Mouse (Mus musculus) adrenal gland, postnatal 4 days (tissue): Measurements from ENCODE around the gene Nt5c2. TPM values are rescaled to one million over a fixed set of nuclear protein-coding genes. Genes with fewer than 3 reads are reported as not detected.
A peak's percentile ranks its signal among the peaks of the same experiment; 100 is the strongest.

Source experiments
- DNase-seq, 2 experiments: peaks; one replicate each; pipeline ENCODE4 v3.0.0; 2021 to 2022; ENCODE audit warnings: low spot score in 2 of 2, mixed read lengths in 2 of 2
- total RNA-seq, 2 experiments: library from RNA; stranded (reverse); gene quantifications; 2 replicates each; pipeline ENCODE4 v1.2.3; 2021

Gene Nt5c2
- total RNA-seq, 2 experiments from 2014 or later = 106 to 107 TPM

DNA sequence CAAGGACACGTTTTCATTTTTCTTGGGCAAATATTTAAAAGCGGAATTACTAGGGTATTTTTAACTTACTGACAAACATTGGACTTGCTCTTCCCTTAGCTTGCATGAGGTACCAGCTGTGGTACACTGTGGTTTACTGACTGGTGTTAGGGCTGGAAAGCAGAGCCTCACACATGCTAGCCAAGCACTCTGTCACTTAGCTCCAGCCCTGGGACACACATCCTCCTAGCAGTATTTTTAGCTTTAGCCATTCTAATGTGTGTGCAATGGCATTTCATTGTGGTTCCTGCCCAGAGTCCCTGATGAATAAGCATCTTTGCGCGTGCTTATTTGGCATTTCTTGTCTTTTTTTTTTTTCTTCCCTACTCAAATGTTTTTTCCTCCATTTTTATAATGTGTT is 80.9 kb downstream of the Nt5c2 start:
- DNase-seq = no peak

GRCm38 (mm10) chr19:46932608-46933007 is 82.3 kb downstream of the Nt5c2 start:
- DNase-seq = no peak

DNA sequence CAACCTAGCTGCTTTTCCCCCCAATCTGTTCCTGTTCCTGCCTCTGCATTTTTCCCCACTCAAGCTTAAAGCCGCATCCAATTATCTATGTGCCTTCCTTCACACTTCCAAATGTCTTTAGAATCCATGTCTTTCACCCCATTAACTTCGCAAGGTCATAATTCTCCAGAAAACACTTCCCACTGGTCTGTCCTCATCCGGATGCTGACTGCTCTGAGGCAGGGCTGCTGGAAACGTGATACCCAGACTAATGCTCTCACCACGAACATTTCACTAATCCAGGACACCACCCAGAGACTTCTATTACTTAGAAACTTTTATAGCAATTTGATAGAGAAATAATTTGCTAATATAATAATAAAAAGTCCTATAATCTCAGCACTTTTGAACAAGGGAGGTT is 84.9 kb downstream of the Nt5c2 start:
- no peak for DNase-seq

DNA sequence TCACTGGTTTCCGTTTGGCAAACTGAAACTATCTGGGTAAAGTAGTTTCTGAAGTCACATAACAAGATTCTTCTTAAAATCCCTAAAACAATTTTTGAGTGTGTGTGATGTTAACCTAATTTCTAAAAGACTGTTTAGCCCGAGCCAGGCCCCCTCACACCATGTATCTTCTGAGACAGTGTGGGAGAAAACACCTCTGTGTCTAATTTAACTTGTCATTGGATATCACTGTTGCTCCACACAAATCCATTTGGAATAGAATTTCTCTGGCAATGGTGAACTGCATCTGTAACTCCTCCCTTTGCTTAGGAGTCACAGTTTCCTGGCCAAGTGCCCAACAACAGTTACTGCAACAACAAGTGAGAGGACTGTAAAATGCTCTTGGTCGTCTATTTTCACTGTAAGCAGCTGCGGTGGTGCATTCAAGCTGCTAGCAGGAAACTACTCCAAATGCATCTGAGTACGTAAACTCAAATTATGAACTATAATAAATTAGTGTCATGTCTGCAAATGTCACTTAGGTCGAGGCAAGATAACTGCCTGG is 85.8 kb downstream of the Nt5c2 start:
- DNase-seq = peak in 1 of 2 experiments; percentile 68

- no peak for DNase-seq
Measured at GRCm38 (mm10) chr19:46928136-46928535, 86.8 kb downstream of the Nt5c2 start.

GRCm38 (mm10) chr19:46926951-46927350 is 88.0 kb downstream of the Nt5c2 start:
- no peak for DNase-seq

DNA sequence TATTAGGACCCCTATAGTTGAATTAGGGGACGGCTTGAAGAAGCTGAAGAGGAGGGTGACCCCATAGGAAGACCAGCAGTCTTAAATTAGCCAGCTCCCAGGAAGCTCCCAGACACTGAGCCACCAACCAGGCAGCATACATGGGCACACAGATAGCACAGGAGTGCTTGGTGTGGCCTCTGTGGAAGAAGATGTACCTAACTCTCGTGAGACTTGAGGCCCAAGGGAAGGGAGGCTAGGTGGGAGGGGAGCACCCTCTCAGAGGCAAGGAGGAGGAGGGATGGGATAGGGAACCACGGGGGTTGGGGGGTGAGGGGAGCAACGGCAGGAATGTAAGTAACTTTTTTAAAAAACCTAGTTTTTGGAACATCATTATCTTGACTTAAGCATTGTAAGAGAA is 88.6 kb downstream of the Nt5c2 start:
- DNase-seq = no peak

GRCm38 (mm10) chr19:46920571-46920970 is 94.4 kb downstream of the Nt5c2 start:
- DNase-seq = no peak

- no peak for DNase-seq
Measured at GRCm38 (mm10) chr19:46915406-46916080, 99.4 kb downstream of the Nt5c2 start.

- no peak for DNase-seq
Measured at GRCm38 (mm10) chr19:46913626-46914025, 101.3 kb downstream of the Nt5c2 start.

DNA sequence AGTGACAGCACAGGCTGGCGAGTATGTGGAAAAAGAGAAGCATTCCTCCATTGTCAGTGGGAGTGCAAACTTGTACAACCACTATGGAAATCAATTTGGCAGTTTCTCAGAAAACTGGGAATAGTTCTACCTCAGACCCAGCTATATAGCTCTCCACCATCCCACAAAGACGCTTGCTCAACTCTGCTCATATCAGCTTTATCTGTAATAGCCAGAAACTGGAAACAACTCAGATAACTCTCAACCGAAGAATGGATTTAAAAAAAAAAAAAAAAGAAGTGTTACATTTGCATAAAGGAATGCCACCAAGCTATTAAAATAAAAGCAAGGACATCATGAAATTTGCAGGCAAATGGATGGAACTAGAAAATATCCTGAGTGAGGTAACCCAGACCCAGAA is 103.5 kb downstream of the Nt5c2 start:
- no peak for DNase-seq

DNA sequence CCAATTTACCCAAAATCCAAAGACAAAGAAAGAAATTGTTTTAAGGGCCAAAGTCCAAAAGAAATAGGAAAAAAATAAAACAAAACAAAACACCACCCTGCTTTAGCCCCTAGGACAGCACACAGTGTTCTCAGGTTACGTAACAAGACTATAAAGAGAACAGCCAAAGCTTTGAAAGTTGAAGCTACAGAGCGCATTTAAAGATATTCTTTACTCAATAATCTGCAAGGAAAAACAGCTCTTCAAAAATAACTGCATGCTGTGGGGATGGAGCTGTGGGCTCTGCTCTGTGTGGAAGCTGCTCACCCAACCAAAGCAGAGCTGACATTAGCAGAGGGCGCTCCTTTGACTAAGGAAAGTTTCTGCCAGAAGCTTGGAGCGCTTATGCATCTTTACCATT is 106.0 kb downstream of the Nt5c2 start:
- DNase-seq = no peak

GRCm38 (mm10) chr19:46908207-46908606 is 106.7 kb downstream of the Nt5c2 start:
- DNase-seq = no peak

- no peak for DNase-seq
Measured at GRCm38 (mm10) chr19:46905971-46906370, 109.0 kb downstream of the Nt5c2 start.

GRCm38 (mm10) chr19:46905383-46905782 is 109.6 kb downstream of the Nt5c2 start:
- DNase-seq = no peak

DNA sequence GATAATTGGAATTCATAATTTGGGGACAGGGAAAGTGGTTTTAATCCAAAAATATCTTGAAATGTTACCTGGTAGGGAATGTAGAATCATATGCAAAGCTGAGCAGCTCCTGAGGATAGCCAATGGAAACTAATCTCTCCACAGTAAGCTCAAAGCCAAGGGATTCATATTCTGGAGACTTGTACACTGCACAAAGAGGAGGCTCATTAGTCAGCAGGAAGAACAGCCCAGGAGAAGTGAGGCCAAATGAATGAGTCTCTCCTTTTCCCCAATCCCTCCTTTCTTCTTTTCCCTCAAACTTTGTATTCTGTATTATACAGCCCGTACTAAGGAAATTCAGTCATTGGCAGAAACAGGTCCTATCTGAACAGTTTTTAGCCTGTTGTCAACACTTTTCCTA is 110.0 kb downstream of the Nt5c2 start:
- no peak for DNase-seq

GRCm38 (mm10) chr19:46903379-46903778 is 111.6 kb downstream of the Nt5c2 start:
- DNase-seq = no peak

GRCm38 (mm10) chr19:46901323-46901722 is 113.6 kb downstream of the Nt5c2 start:
- no peak for DNase-seq

- no peak for DNase-seq
Measured at GRCm38 (mm10) chr19:46900786-46901185, 114.2 kb downstream of the Nt5c2 start.

DNA sequence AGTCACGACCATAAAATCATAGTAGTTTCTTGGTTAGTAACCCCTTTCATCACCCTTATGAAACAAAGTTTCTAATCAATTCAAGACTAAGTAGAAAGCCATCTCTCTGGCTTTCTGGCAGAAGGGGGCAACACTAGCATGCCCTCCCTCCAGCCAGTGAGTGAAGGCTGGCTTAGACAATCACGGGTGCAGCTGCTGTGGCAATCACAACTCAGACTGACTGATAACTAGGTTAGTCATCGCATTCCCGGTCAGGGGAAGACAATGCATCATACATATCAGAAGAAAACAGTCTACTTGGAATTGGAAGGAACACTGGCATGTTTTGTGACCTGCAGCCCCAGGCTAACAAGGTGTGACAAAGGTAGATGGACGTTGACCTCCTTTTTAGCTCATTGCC is 115.1 kb downstream of the Nt5c2 start:
- no peak for DNase-seq

- no peak for DNase-seq
Measured at GRCm38 (mm10) chr19:46899306-46899705, 115.6 kb downstream of the Nt5c2 start.

GRCm38 (mm10) chr19:46898222-46898621 is 116.7 kb downstream of the Nt5c2 start:
- DNase-seq = no peak

DNA sequence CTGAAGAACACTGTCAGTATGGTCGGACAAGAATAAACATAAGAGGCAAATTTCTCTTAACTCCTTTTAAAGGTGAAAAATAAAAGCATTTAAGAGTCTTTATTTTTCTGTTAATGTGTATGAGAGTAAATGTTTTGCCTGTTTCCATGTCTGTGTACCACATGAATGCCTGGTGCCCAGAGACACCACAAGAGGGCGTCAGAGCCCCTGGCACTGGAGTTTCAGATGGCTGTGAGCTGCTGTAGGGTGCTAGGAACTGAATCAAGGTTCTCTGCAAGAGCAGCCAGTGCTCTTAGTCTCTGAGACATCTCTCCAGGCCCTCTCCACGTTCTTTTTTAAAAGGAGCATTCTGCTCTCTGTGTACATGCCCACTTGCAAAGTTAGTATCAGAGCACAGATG is 117.8 kb downstream of the Nt5c2 start:
- DNase-seq = no peak
